Mouse (Mus musculus) frontal cortex, postnatal 14 days (tissue): ENCODE measurements around the gene Tas2r134.

Source experiments
- DNase-seq, 2 experiments: peaks; one replicate each; pipeline ENCODE4 v3.0.0; 2022; ENCODE audit warnings: low spot score in 2 of 2

Gene Tas2r134

GRCm38 (mm10) chr2:51627211-51627610 is at the start of gene Tas2r134:
TSS of gene Tas2r134 (plus strand) at chr2:51627511.
- DNase-seq: no peak

- DNase-seq: no peak
Measured at GRCm38 (mm10) chr2:51579767-51580166, 47.5 kb upstream of the Tas2r134 start.

- DNase-seq: no peak
Measured at GRCm38 (mm10) chr2:51584050-51585046, 43.0 kb upstream of the Tas2r134 start.

- DNase-seq: no peak
Measured at GRCm38 (mm10) chr2:51588336-51588735, 39.0 kb upstream of the Tas2r134 start.

- DNase-seq: no peak
Measured at GRCm38 (mm10) chr2:51588895-51589294, 38.4 kb upstream of the Tas2r134 start.

- DNase-seq: no peak
Measured at GRCm38 (mm10) chr2:51589627-51590026, 37.7 kb upstream of the Tas2r134 start.

- DNase-seq: no peak
Measured at GRCm38 (mm10) chr2:51590308-51590707, 37.0 kb upstream of the Tas2r134 start.

- DNase-seq: no peak
Measured at GRCm38 (mm10) chr2:51592157-51592556, 35.2 kb upstream of the Tas2r134 start.

- DNase-seq: no peak
Measured at GRCm38 (mm10) chr2:51599473-51600201, 27.7 kb upstream of the Tas2r134 start.

GRCm38 (mm10) chr2:51600202-51600487 is 27.2 kb upstream of the Tas2r134 start:
- no peak for DNase-seq

- DNase-seq: no peak
Measured at GRCm38 (mm10) chr2:51600873-51601272, 26.4 kb upstream of the Tas2r134 start.

GRCm38 (mm10) chr2:51610305-51610704 is 17.0 kb upstream of the Tas2r134 start:
- peak in 1 of 2 experiments; percentile 16 for DNase-seq

- no peak for DNase-seq
Measured at GRCm38 (mm10) chr2:51610897-51611296, 16.4 kb upstream of the Tas2r134 start.

GRCm38 (mm10) chr2:51613716-51614115 is 13.6 kb upstream of the Tas2r134 start:
- no peak for DNase-seq

- no peak for DNase-seq
Measured at GRCm38 (mm10) chr2:51621931-51622330, 5.4 kb upstream of the Tas2r134 start.

- no peak for DNase-seq
Measured at GRCm38 (mm10) chr2:51626007-51626406, 1.3 kb upstream of the Tas2r134 start.

- no peak for DNase-seq
Measured at GRCm38 (mm10) chr2:51631428-51631827, 4.1 kb downstream of the Tas2r134 start.

GRCm38 (mm10) chr2:51637681-51638080 is 10.4 kb downstream of the Tas2r134 start:
- DNase-seq: no peak

- DNase-seq: no peak
Measured at GRCm38 (mm10) chr2:51641635-51642034, 14.3 kb downstream of the Tas2r134 start.

- DNase-seq: no peak
Measured at GRCm38 (mm10) chr2:51643244-51644139, 16.2 kb downstream of the Tas2r134 start.

GRCm38 (mm10) chr2:51647972-51648371 is 20.7 kb downstream of the Tas2r134 start:
- DNase-seq: no peak

GRCm38 (mm10) chr2:51649887-51650286 is 22.6 kb downstream of the Tas2r134 start:
- DNase-seq: no peak
